Mouse (Mus musculus): Measurements from ENCODE around the gene Msh4. TPM values are rescaled to one million over a fixed set of nuclear protein-coding genes. Genes with fewer than 3 reads are reported as not detected.

Msh4 gene
- total and polyA plus RNA-seq, 3 experiments = 0.14 to 0.42 (median 0.16) TPM

DNA sequence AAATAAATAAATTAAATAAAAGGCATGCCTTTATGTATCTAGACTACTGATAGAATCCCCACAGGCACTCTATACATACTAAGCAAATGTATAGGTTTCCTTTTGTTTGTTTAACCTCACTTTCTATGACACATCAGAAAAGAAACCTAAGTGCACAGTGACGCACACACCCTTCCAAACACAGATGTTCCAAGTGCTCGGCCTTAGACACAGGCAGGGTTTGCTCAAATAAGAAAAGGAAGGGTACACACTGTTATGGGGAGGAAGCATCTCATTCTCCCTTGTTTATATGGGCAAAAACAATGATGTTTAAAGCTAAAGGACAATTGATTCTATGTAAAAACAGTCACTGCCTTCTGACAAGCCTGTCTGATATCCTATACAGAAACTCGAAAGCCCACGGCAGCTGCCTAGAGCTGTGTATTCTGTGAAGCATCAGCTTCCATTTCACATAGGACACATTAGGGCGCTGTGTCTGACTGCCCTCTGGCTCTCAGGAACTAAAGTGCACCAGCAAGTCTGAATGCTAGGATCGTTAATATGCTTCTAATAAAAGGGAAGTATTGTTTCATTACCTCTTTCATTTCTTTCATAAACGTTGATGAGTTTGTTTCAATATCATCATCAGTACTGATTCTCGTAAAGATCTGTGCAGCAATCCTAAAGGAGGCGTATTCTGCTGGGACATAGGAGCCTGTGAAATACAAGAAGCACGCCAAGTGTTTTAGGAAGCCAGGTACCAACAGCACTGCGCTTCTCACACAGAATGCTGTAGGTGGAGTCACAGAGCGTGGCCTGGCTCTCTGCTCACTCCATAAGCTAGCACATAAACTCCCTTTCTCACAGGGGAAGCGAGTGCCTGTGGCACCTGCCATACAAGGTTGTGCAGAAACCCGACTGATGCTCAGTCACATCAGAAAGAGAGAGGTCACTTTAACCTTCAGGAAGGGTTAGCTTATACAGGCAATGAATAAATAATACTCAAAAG, 38.5 kb downstream of the Msh4 start:
- DNase-seq (ENCODE audit: extremely low read depth) = no peak
- Histone ChIP-seq H3K4me2 (ENCODE audit: insufficient read depth, low read depth, poor library complexity, severe bottlenecking) (no peak overlapping the region), H3K9ac (ENCODE audit: insufficient read depth, low read depth) (no peak overlapping the region), H3K4me1 (ENCODE audit: control insufficient read depth in 1 of 2, insufficient read depth in 2 of 2) (peaks cover 0 to 6% of the 10 kb centered on the region in 2 experiments; a peak in 2 of 4 replicates), H3K36me3 (replicated peaks in 1 of 2; ENCODE audit: control insufficient read depth in 1 of 2, insufficient read depth in 1 of 2, low read length in 1 of 2) (peaks cover 0 to 2% of the 10 kb centered on the region in 2 experiments), H3K4me3 (replicated peaks in 1 of 3; ENCODE audit: low read depth in 2 of 3, low read length in 2 of 3, poor library complexity in 1 of 3) (no peak overlapping the region), H3K27ac (ENCODE audit: insufficient read depth, low read depth) (no peak overlapping the region), H3K27me3 (replicated peaks) (no peaks in the 10 kb centered on the region), H3K9me3 (replicated peaks; ENCODE audit: low read length) (no peaks in the 10 kb centered on the region), H3K79me2 (replicated peaks; ENCODE audit: control insufficient read depth, extremely low read depth, insufficient read depth, poor library complexity, severe bottlenecking) (no peaks in the 10 kb centered on the region; the same call in 1 of the 2 replicates)
- dilution Hi-C loops (cut with MboI; ENCODE audit: extremely low pct_ligation_motif_present, extremely low pct_unique_long_range_greater_than_20kb, low sequenced_read_pairs) = no loop called here
- in situ Hi-C loops (cut with MboI; ENCODE audit: low pct_ligation_motif_present, low pct_unique_long_range_greater_than_20kb, low sequenced_read_pairs) = no loop called here
- TF ChIP-seq RAD21 (IDR thresholded peaks at IDR 0.05; ENCODE audit: low read depth, low read length) (peak; percentile 12), KAT2A (IDR thresholded peaks at IDR 0.05; ENCODE audit: insufficient replicate concordance, low read length) (no peak), BHLHE40 (IDR thresholded peaks at IDR 0.05; ENCODE audit: low read depth, low read length) (no peak), CTCF (conservative IDR thresholded peaks at IDR 0.05 in 1 of 2, IDR thresholded peaks at IDR 0.05 in 1 of 2; ENCODE audit: low read depth in 2 of 2, low read length in 2 of 2) (peak in 1 of 2 experiments; percentile 38; a peak in 2 of 4 replicates), ZC3H11A (IDR thresholded peaks at IDR 0.05; ENCODE audit: low read depth, low read length) (no peak), SMC3 (IDR thresholded peaks at IDR 0.05; ENCODE audit: low read depth, low read length) (no peak), CHD1 (IDR thresholded peaks at IDR 0.05; ENCODE audit: low read depth, low read length) (no peak), TBP (conservative IDR thresholded peaks at IDR 0.05; ENCODE audit: low read depth, low read length) (no peak), NELFE (IDR thresholded peaks at IDR 0.05; ENCODE audit: low read depth, low read length) (no peak), USF1 (IDR thresholded peaks at IDR 0.05; ENCODE audit: low read depth, low read length) (no peak), UBTF (IDR thresholded peaks at IDR 0.05; ENCODE audit: low read depth, low read length) (no peak), PAX5 (IDR thresholded peaks at IDR 0.05; ENCODE audit: low read length) (no peak)

DNA sequence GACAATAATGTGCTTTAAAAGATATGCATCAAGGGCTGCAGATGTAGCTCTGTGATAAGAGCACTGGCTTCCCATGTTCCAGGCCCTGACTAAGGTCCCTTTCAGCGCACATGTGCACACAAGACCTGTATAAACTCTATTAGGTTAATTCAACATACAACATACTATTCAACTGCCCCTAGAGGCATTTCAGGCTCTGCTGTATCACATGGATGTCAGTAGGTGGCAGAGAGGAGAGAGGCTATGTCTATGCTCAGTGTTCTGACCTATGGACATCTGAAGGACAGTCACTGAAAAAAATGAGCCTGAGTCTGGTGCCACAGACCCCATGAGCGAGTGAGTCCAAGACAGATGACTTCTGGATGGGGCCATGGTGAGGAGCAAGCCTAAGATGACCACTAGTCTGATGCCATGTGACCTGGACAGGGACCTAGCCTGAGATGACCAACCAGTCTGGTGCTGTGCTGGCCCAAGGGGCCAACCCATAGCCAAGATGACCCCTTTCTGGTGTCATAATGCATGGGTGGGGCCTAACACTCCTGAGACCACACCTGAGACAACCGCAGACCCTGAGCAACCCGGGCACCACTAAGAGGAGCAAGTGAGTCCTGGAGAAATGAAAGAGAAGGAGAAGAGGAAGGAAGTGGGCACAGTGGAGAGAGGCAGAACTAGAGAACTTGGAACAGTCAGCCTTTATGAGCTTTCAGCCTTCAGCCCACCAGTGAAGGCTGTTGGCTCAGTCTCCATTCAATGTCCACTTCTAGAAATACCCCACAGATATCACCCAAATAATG, 41.1 kb downstream of the Msh4 start:
- Histone ChIP-seq H3K9me3 (replicated peaks; ENCODE audit: low read length) (no peaks in the 10 kb centered on the region), H3K36me3 (replicated peaks in 1 of 2; ENCODE audit: control insufficient read depth in 1 of 2, insufficient read depth in 1 of 2, low read length in 1 of 2) (peaks cover 0 to 2% of the 10 kb centered on the region in 2 experiments), H3K4me1 (ENCODE audit: control insufficient read depth in 1 of 2, insufficient read depth in 2 of 2) (peaks cover 0 to 13% of the 10 kb centered on the region in 2 experiments; a peak in 3 of 4 replicates), H3K79me2 (replicated peaks; ENCODE audit: control insufficient read depth, extremely low read depth, insufficient read depth, poor library complexity, severe bottlenecking) (no peaks in the 10 kb centered on the region), H3K4me2 (ENCODE audit: insufficient read depth, low read depth, poor library complexity, severe bottlenecking) (no peak overlapping the region), H3K4me3 (replicated peaks in 1 of 3; ENCODE audit: low read depth in 2 of 3, low read length in 2 of 3, poor library complexity in 1 of 3) (no peak overlapping the region), H3K9ac (ENCODE audit: insufficient read depth, low read depth) (no peak overlapping the region), H3K27ac (ENCODE audit: insufficient read depth, low read depth) (no peak overlapping the region), H3K27me3 (replicated peaks) (no peaks in the 10 kb centered on the region)
- in situ Hi-C loops (cut with MboI; ENCODE audit: low pct_ligation_motif_present, low pct_unique_long_range_greater_than_20kb, low sequenced_read_pairs) (no loop called here), dilution Hi-C loops (cut with MboI; ENCODE audit: extremely low pct_ligation_motif_present, extremely low pct_unique_long_range_greater_than_20kb, low sequenced_read_pairs) (no loop called here)
- TF ChIP-seq GABPA (IDR thresholded peaks at IDR 0.05; ENCODE audit: insufficient replicate concordance, low read depth, low read length) = no peak
- peak; percentile 20; the same call in 1 of the 2 replicates for TF ChIP-seq SMC3 (IDR thresholded peaks at IDR 0.05; ENCODE audit: low read depth, low read length)
- TF ChIP-seq ELF1 (IDR thresholded peaks at IDR 0.05; ENCODE audit: low read depth, low read length) = no peak
- no peak for TF ChIP-seq NRF1 (IDR thresholded peaks at IDR 0.05; ENCODE audit: low read depth, low read length)
- TF ChIP-seq RAD21 (IDR thresholded peaks at IDR 0.05; ENCODE audit: low read depth, low read length) = peak; percentile 7
- TF ChIP-seq CTCF (conservative IDR thresholded peaks at IDR 0.05 in 1 of 2, IDR thresholded peaks at IDR 0.05 in 1 of 2; ENCODE audit: low read depth in 2 of 2, low read length in 2 of 2) = peak; percentile 11 to 62; a peak in 3 of 4 replicates
- DNase-seq (ENCODE audit: extremely low read depth) = no peak
